Mouse (Mus musculus) cortical plate, adult 2 months (tissue): ENCODE results near the gene Gpr33.

ENCODE experiments used
- CTCF ChIP-seq: fragments of 200-500 bp; IDR thresholded peaks from 2 replicates; pipeline ENCODE4 v1.5.1; 2011; ENCODE audit warnings: mild to moderate bottlenecking, control low read depth, low read length; ENCODE audit not compliant: insufficient read depth; ENCODE audit errors: extremely low read depth
- POLR2A ChIP-seq: fragments of 200-500 bp; IDR thresholded peaks from 2 replicates; pipeline ENCODE4 v1.6.1; 2011; ENCODE audit warnings: mild to moderate bottlenecking, low read length, control low read depth; ENCODE audit not compliant: insufficient read depth; ENCODE audit errors: extremely low read depth

DNA sequence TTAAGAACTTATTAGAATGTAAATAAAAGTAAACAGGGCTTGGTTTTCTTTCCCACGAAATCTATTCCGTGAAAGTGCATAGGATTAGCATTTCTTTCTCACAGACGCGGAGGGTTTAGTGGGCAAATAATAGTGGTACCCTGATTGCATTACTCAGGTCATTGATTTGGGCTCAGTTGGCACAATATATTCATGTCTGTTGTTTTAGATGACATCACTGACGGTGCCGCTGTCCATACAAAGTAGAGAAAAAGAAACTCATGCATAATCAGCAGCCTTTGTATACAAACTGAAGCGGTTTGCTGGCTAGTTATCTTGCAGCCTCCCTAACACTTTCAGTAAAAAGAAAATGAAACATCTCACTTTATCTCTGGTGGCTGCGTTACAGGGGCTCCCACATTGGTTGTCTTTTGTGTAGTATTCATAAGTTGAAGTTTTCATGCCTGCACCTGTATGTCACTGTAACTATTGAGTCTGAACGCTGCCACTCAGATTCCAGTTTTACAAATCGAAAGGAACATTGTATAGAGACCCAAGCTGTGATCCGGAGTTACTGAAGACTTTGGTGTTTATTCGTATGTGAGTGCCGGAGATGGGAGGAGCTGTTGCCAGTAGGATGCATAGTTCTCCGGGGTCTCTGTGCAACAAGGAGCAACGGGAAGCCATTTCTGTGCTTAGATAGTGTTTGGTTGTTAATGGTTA, 17.8 kb downstream of the Gpr33 start:
- TF ChIP-seq CTCF (no peak), POLR2A (no peak)
